Mouse (Mus musculus): ENCODE measurements around the gene Exog.

GRCm38 (mm10) chr9:119504981-119505658 lies 60.4 kb downstream of the Exog start:
- TF ChIP-seq GATA1 (IDR thresholded peaks at IDR 0.05; ENCODE audit: low read length) (no peak), TAL1 (IDR thresholded peaks at IDR 0.05; ENCODE audit: low read length) (no peak)

All from erythroblast, embryonic 14.5 days (primary cell).